Mouse (Mus musculus): ENCODE measurements around the gene Adamts7. TPM values are rescaled to one million over a fixed set of nuclear protein-coding genes. Genes with fewer than 3 reads are reported as not detected.

Adamts7 gene
- polyA plus RNA-seq, 1 experiment from 2014 or later = 11.4 TPM

DNA sequence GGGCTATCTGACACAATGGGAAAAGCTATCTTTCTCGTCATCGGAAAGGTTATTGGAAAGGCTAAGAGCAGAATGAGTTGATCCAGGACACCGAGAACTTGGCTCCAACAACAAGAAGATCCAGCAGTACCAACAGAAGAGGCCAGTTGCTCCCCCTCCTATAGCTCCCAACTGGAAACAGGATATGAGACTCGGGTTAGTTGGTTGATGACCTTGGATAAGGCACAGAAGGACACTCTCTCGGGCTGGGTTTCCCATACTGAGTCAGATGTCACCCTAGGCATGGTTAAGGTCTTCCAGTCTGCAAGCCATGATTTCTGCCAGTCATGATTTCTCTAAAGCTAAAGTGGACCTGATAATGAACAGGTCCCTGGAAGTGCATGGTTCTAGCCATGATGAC is 71.9 kb downstream of the Adamts7 start:
- Histone ChIP-seq H3K27me3 (ENCODE audit: control insufficient read depth, insufficient read depth, low read length) (no peaks in the 10 kb centered on the region), H3K27ac (ENCODE audit: low read depth, low read length) (no peak overlapping the region), H3K36me3 (ENCODE audit: control insufficient read depth, insufficient read depth, low read length) (no peaks in the 10 kb centered on the region), H3K9ac (ENCODE audit: low read length) (no peak overlapping the region), H3K4me3 (ENCODE audit: low read depth, low read length) (no peak overlapping the region), H3K4me1 (ENCODE audit: control insufficient read depth, insufficient read depth, low read length) (no peaks in the 10 kb centered on the region), H3K9me3 (ENCODE audit: control insufficient read depth, low read length) (no peaks in the 10 kb centered on the region), H3K4me2 (no peak overlapping the region)
- WGBS = 92% methylated on average over 5 of the region's 5 CpGs
- ATAC-seq (ENCODE audit: low FRiP score) (no peak), DNase-seq (ENCODE audit: low spot score, missing footprints) (no peak)

DNA sequence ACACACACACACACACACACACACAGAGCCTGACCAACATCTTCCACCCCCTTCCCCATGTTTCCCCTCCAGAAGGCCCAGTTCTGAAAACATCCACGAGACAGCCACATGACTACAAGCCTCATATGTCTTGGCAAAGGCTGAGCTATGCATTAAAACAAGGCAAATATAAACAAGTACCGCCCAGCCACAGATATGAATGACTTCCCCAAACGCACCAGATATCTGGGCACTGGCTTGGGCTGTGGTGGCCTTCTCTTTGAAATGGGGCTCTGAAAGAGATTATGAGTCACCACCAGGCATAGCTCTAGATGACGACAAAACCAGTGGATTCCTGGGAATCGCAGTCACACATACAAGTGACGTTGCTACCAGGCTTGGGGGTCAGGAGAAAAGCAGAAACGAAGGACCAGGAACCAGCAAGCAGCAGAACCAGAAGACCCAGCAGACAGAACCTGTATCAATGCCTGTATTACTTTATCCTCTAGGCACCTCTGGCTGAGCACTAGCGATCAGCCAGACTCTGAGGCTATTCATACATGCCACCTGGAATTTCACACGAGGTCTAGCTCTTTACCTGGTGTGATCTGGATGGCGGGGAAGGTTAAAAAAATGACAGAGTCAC is 72.5 kb downstream of the Adamts7 start:
- 90% methylated on average over 10 of the region's 10 CpGs for WGBS
- DNase-seq (ENCODE audit: low spot score, missing footprints) (peak; percentile 65), ATAC-seq (ENCODE audit: low FRiP score) (no peak)
- Histone ChIP-seq H3K27ac (ENCODE audit: low read depth, low read length) (no peak overlapping the region), H3K4me1 (ENCODE audit: control insufficient read depth, insufficient read depth, low read length) (no peaks in the 10 kb centered on the region), H3K4me3 (ENCODE audit: low read depth, low read length) (no peak overlapping the region), H3K9me3 (ENCODE audit: control insufficient read depth, low read length) (no peaks in the 10 kb centered on the region), H3K4me2 (no peak overlapping the region), H3K36me3 (ENCODE audit: control insufficient read depth, insufficient read depth, low read length) (no peaks in the 10 kb centered on the region), H3K9ac (ENCODE audit: low read length) (no peak overlapping the region), H3K27me3 (ENCODE audit: control insufficient read depth, insufficient read depth, low read length) (no peaks in the 10 kb centered on the region)

DNA sequence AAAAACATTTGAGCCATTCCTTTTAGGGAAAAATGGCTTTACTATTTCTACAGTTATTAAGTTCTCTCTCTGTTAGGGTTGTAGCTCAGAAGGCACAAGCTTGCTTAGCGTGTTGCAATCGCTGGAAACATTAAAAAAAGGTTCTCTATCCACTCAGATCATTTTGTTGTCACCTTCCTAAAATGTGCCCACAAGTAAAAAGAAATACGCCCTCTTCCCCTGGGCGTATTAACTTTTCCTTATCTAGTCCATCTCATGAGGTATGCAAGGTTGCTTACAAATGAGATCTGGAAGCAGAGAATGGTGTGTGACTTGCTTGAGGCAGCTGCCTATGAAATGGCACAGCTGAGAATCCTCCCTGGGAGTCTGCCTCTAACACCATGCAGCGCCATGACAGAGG is 73.9 kb downstream of the Adamts7 start:
- 93% methylated on average over 5 of the region's 5 CpGs for WGBS
- H3K9ac ChIP-seq (ENCODE audit: low read length) = no peak overlapping the region
- no peaks in the 10 kb centered on the region for H3K27me3 ChIP-seq (ENCODE audit: control insufficient read depth, insufficient read depth, low read length)
- no peaks in the 10 kb centered on the region for H3K4me1 ChIP-seq (ENCODE audit: control insufficient read depth, insufficient read depth, low read length)
- H3K9me3 ChIP-seq (ENCODE audit: control insufficient read depth, low read length) = no peaks in the 10 kb centered on the region
- ATAC-seq (ENCODE audit: low FRiP score) (no peak), DNase-seq (ENCODE audit: low spot score, missing footprints) (peak; percentile 37)
- H3K4me2 ChIP-seq = no peak overlapping the region
- no peak overlapping the region for H3K27ac ChIP-seq (ENCODE audit: low read depth, low read length)
- no peak overlapping the region for H3K4me3 ChIP-seq (ENCODE audit: low read depth, low read length)
- no peaks in the 10 kb centered on the region for H3K36me3 ChIP-seq (ENCODE audit: control insufficient read depth, insufficient read depth, low read length)

DNA sequence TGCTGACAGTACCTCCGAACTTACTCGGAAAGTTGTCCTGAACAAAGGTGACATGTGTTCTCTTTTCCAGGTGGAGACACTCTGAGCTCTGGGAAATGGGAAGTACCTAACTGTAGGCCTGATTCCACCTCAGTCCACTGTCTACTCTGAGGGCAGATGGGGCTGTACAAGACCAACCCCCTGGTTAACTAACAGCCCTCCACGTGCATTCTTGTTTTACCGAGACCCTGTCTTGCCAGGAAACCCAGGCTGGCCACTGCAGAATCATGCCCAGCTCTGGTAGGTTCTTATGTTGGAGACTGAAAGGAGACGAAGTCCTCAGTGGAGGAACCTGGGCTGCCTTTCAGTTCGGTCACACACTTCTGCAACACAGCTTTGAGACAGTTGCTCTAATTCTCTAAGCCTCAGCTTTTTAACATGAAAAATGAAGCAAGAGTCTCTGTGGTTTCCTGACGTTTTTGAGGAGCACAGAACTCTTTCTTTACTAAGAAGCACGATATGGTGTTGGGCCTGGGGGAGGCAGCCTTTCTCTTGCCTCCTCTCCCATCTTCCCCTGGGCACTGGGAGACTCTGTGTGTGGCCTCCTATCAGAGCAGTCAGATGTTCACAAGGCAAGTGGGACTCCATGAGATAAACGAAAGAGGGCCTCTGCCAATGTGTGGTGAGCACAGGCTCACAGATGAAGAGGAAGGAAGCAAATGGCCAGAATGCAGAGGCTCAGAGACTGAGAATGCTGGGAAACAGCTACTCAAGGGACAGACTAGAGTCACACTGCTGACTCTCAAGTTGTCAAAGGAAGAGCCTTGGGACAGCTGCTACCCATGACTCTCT is 74.6 kb downstream of the Adamts7 start:
- no peaks in the 10 kb centered on the region for H3K36me3 ChIP-seq (ENCODE audit: control insufficient read depth, insufficient read depth, low read length)
- no peak overlapping the region for H3K4me2 ChIP-seq
- no peaks in the 10 kb centered on the region for H3K4me1 ChIP-seq (ENCODE audit: control insufficient read depth, insufficient read depth, low read length)
- no peaks in the 10 kb centered on the region for H3K9me3 ChIP-seq (ENCODE audit: control insufficient read depth, low read length)
- H3K9ac ChIP-seq (ENCODE audit: low read length) = no peak overlapping the region
- H3K4me3 ChIP-seq (ENCODE audit: low read depth, low read length) = no peak overlapping the region
- no peak for ATAC-seq (ENCODE audit: low FRiP score)
- H3K27ac ChIP-seq (ENCODE audit: low read depth, low read length) = no peak overlapping the region
- peak; percentile 70 for DNase-seq (ENCODE audit: low spot score, missing footprints)
- 88% methylated on average over 9 of the region's 9 CpGs for WGBS
- H3K27me3 ChIP-seq (ENCODE audit: control insufficient read depth, insufficient read depth, low read length) = no peaks in the 10 kb centered on the region

DNA sequence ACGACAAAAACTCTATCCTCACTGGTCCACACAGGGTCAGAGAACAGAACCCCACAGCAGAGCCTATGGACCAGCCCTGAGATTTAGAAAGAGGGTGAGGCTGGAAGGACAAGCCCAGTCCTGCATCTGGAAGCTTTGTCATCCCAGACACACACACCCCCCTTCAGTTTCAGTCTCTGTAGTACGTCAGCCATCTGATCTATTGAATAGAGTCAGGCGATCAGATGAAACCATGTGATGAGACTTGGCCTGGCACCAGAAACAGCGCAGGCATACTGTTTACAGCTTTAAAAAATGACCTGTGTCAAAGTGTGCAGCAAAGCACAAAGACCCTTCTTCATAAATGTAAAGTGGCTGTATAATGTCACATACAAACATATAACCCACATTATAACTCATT is 77.7 kb downstream of the Adamts7 start:
- H3K4me1 ChIP-seq (ENCODE audit: control insufficient read depth, insufficient read depth, low read length) = no peaks in the 10 kb centered on the region
- 91% methylated on average over 4 of the region's 4 CpGs for WGBS

DNA sequence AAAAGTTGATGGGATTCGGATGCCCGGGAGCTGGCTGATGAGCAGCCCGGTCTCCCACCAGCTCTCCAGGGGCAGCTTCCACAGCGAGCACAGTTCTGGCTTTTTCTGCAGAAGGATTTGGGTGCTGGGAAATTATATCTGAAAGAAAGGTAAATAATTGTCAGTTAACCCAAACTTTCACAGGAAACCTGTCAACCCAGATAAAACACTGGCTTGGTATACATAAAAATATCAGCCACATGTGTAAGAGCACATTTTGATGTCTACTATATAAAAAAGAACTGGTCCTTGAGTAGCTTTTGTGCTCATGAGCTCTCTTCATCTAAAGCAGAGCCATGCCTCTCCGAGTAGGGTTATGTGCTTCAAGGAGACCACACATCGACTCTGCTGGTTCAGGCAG is 78.2 kb downstream of the Adamts7 start:
- Histone ChIP-seq H3K4me2 (no peak overlapping the region), H3K27me3 (ENCODE audit: control insufficient read depth, insufficient read depth, low read length) (no peaks in the 10 kb centered on the region), H3K9ac (ENCODE audit: low read length) (no peak overlapping the region), H3K27ac (ENCODE audit: low read depth, low read length) (no peak overlapping the region), H3K4me1 (ENCODE audit: control insufficient read depth, insufficient read depth, low read length) (no peaks in the 10 kb centered on the region), H3K4me3 (ENCODE audit: low read depth, low read length) (no peak overlapping the region), H3K9me3 (ENCODE audit: control insufficient read depth, low read length) (no peaks in the 10 kb centered on the region), H3K36me3 (ENCODE audit: control insufficient read depth, insufficient read depth, low read length) (no peaks in the 10 kb centered on the region)
- WGBS = 94% methylated on average over 6 of the region's 6 CpGs
- DNase-seq (ENCODE audit: low spot score, missing footprints) = no peak
- no peak for ATAC-seq (ENCODE audit: low FRiP score)

More for the DNA sequence above, 77.7 kb downstream of the Adamts7 start:
- no peak for ATAC-seq (ENCODE audit: low FRiP score)
- DNase-seq (ENCODE audit: low spot score, missing footprints) = no peak
- no peak overlapping the region for H3K4me3 ChIP-seq (ENCODE audit: low read depth, low read length)
- H3K9ac ChIP-seq (ENCODE audit: low read length) = no peak overlapping the region
- H3K27me3 ChIP-seq (ENCODE audit: control insufficient read depth, insufficient read depth, low read length) = no peaks in the 10 kb centered on the region
- no peaks in the 10 kb centered on the region for H3K36me3 ChIP-seq (ENCODE audit: control insufficient read depth, insufficient read depth, low read length)
- H3K27ac ChIP-seq (ENCODE audit: low read depth, low read length) = no peak overlapping the region
- no peaks in the 10 kb centered on the region for H3K9me3 ChIP-seq (ENCODE audit: control insufficient read depth, low read length)
- H3K4me2 ChIP-seq = no peak overlapping the region

DNA sequence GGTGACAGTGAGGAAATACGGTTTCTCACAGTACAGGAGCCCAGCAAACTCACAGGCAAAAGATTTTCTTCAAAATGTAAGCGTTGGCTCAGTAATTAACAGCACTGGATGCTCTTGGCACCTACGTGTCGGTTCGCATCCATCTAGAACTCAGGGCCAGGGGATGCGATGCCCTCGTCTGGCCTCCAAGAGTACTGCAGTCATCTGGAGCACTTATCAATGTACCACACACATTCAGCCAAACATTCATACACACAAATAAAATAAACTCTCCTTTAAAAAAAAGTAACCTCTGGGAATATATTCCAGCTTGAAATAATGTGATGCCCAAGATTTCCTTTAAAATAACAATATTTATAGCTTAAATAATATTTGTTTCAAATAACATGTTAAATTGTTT is 78.7 kb downstream of the Adamts7 start:
- H3K27ac ChIP-seq (ENCODE audit: low read depth, low read length) = no peak overlapping the region
- no peak for DNase-seq (ENCODE audit: low spot score, missing footprints)
- H3K4me3 ChIP-seq (ENCODE audit: low read depth, low read length) = no peak overlapping the region
- ATAC-seq (ENCODE audit: low FRiP score) = no peak
- no peaks in the 10 kb centered on the region for H3K27me3 ChIP-seq (ENCODE audit: control insufficient read depth, insufficient read depth, low read length)
- no peaks in the 10 kb centered on the region for H3K36me3 ChIP-seq (ENCODE audit: control insufficient read depth, insufficient read depth, low read length)
- no peak overlapping the region for H3K4me2 ChIP-seq
- no peaks in the 10 kb centered on the region for H3K9me3 ChIP-seq (ENCODE audit: control insufficient read depth, low read length)
- H3K4me1 ChIP-seq (ENCODE audit: control insufficient read depth, insufficient read depth, low read length) = no peaks in the 10 kb centered on the region
- H3K9ac ChIP-seq (ENCODE audit: low read length) = no peak overlapping the region
- WGBS = 67% methylated on average over 7 of the region's 7 CpGs

DNA sequence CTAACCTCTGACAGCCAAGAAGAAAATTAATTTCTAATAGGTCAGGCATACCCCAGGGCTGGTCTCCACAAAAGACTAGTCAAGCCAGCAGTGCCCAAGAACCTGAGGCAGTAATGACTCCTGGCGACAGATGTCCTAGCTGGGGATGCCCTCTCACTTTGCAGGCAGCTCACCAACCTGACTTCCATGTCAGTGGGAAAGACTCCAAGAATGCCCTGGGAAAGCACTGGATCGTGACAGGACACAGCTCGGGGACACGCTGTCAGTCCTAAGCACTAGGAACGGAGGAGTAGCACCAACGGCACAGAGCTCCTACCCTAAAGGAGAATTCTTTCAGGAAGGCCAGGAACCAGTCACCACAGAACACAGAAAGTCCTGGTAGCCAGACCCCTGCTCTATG is 79.4 kb downstream of the Adamts7 start:
- Histone ChIP-seq H3K27me3 (ENCODE audit: control insufficient read depth, insufficient read depth, low read length) (no peaks in the 10 kb centered on the region), H3K27ac (ENCODE audit: low read depth, low read length) (no peak overlapping the region), H3K4me1 (ENCODE audit: control insufficient read depth, insufficient read depth, low read length) (no peaks in the 10 kb centered on the region), H3K36me3 (ENCODE audit: control insufficient read depth, insufficient read depth, low read length) (no peaks in the 10 kb centered on the region), H3K9ac (ENCODE audit: low read length) (no peak overlapping the region), H3K4me3 (ENCODE audit: low read depth, low read length) (no peak overlapping the region), H3K9me3 (ENCODE audit: control insufficient read depth, low read length) (no peaks in the 10 kb centered on the region), H3K4me2 (no peak overlapping the region)
- DNase-seq (ENCODE audit: low spot score, missing footprints) = no peak
- 91% methylated on average over 6 of the region's 6 CpGs for WGBS
- ATAC-seq (ENCODE audit: low FRiP score) = peak; percentile 34; the same call in 1 of the 2 replicates

DNA sequence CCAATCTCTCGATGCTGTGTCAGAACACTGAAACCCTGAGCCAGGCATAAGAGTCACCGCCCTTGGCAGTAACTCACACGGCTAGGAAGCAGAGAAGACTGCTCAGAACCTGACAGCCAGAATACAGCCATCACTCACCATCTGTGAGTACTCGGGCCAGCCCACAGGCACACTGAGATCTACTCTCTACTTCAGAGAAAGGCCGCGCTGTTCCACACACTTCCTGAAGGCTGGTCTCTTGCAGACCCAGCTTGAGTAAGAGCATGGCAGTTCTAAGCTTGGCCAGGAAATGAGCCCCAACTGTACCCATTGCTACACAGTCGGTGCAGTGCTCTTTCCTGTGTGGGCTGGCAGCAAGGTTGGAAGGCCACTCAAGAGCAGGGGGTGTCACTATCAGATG is 80.0 kb downstream of the Adamts7 start:
- no peaks in the 10 kb centered on the region for H3K4me1 ChIP-seq (ENCODE audit: control insufficient read depth, insufficient read depth, low read length)
- DNase-seq (ENCODE audit: low spot score, missing footprints) = no peak
- H3K4me2 ChIP-seq = no peak overlapping the region
- H3K36me3 ChIP-seq (ENCODE audit: control insufficient read depth, insufficient read depth, low read length) = no peaks in the 10 kb centered on the region
- H3K27me3 ChIP-seq (ENCODE audit: control insufficient read depth, insufficient read depth, low read length) = no peaks in the 10 kb centered on the region
- ATAC-seq (ENCODE audit: low FRiP score) = no peak
- no peak overlapping the region for H3K27ac ChIP-seq (ENCODE audit: low read depth, low read length)
- H3K9ac ChIP-seq (ENCODE audit: low read length) = no peak overlapping the region
- WGBS = 93% methylated on average over 7 of the region's 7 CpGs
- H3K4me3 ChIP-seq (ENCODE audit: low read depth, low read length) = no peak overlapping the region
- no peaks in the 10 kb centered on the region for H3K9me3 ChIP-seq (ENCODE audit: control insufficient read depth, low read length)
